Mouse (Mus musculus): Measurements from ENCODE around the gene Rbak.

- TF ChIP-seq POLR2A (IDR thresholded peaks at IDR 0.05; ENCODE audit: extremely low read depth, insufficient read depth, low read length) (no peak), CTCF (IDR thresholded peaks at IDR 0.05; ENCODE audit: extremely low read depth, insufficient read depth, low read length) (no peak)
Measured at GRCm38 (mm10) chr5:143213832-143214231, 33.3 kb upstream of the Rbak start.

All from cortical plate, adult 2 months (tissue).